Mouse (Mus musculus): ENCODE data around the gene Tigd3. TPM values are rescaled to one million over a fixed set of nuclear protein-coding genes. Genes with fewer than 3 reads are reported as not detected.
A peak's percentile ranks its signal among the peaks of the same experiment; 100 is the strongest.

Gene Tigd3
- polyA plus RNA-seq, 1 experiment = 1.1 TPM

DNA sequence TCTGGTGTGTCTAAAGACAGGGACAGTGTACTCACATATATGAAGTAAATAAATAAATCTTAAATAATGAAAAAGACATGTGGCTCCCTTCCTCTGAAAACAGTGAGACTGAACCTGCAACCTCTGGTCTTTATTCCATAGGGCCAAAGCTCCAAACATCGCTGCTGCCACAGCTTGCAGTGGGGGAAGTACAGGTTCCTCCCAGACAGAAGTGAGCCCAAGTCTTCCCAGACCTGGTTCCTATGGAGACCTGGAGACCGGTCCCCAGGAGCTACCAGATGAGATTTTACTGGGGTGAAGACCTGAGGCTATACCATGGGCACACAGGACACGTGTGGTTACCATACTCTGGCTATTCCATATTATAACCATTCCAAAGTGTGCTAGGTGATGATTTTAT, 43.1 kb downstream of the Tigd3 start:
- DNase-seq (ENCODE audit: low read depth, low spot score) = no peak
- WGBS = 65% methylated on average over 3 of the region's 3 CpGs

DNA sequence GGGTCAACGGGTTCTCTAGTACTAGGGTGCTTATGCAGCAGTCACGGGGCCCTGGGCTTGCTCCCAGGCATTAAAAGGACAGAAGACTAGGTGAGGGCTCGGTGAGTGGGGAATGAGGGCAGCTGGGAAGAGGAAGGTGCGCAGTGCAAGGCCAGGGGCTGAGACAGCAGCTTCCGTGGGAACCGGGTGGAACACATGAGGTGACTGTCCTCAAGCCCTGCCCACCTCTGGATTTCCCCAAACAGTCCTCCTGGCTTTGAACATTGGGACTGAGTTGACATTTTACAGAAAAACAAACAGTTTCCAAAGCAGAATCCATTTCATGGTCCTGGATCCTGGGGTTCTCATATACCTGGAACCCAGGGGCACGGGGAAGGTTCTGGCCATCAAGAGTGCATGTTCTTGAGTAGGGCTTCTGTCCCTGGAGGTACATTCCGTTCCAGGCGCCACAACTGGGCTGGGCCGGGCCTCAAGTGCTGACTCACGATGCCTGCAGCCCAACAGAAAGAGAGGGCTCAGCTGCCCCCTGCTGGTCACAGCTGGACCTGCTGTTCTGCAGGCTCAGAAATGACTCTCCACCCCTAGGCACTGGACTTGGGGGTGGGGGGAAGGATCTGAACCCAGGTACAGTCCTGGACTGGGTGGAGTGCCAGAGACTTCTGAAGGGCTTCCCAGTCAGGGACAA, 44.0 kb downstream of the Tigd3 start:
- no peak for DNase-seq (ENCODE audit: low read depth, low spot score)
- 5% methylated on average over 11 of the region's 11 CpGs for WGBS

DNA sequence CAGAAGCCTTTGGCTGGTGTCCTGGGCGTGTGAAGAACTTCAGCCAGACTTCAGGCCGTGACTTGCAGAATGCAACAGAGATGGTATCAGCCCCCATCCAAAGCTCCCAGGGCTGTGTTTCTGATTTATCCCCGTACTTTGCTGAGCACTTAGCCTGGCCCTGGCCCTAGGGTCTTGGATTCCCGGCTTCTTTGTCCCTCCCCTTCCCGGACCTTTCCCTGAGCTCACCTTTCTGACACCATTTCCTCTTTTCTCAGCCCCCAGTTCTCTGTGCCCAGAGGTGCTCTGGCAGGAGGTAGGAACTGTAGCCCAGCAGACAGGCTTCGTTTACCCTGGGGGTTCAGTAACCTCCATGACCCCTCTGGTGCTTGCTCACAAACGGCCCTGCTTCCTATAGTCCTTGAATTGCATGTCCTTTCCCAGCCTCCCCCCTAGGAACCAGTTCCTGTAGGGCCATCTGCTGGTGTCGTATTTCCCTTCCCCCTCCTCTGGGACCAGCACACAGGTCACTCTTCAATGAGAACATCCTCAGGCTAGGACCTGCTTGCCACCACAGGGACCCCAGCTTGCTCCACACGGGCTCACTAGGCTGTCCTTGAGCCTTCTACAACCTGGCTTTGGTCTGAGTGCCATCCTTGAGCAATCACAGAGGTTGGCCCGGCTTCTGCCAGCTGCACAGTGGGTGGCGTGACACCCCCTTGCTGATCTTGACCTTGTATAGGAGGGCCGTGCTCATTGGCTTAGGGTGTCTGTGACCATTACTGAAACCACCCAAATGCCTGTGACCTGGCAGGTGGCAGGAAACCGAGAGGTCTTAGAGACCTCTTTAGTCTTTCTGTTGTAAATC, 44.9 kb downstream of the Tigd3 start:
- WGBS = 12% methylated on average over 13 of the region's 13 CpGs
- DNase-seq (ENCODE audit: low read depth, low spot score) = no peak

DNA sequence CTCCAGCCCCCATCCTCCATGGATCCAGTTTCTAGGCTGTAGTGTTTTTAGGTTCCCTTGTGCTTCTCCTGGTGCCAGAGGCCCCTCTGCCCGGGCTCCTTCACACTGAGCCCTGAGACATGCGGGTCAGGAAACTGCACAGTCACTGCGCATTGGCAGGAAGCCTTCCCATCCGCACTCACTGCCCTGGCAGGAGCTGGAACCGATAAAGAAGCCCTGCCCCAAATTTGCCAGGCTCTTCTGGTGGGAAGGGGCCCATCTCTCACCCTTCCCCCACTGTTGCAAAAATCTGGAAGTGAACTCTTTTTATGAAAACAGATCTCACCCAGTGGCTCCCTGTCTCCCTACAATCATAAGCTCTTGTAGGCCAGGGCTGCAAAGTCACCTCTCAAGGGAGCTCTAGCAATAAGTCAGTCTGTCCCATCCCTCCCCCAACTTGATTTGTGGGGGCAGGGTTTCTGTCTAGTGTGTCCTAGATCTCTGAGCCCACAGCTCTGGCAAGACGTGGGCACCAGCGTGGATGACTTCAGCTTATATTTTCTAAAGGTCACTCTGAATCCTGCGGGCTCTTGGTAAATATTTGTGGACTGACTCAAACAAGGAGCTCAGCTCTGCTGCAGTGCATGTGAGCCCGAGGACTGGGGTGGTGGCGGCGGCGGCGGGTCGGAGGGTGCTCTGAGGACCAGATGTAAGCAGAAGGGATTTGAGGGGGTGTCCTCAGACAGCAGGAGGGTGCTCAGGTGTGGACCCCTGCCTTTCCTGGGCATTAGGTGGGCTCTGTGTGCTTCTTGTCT, 45.7 kb downstream of the Tigd3 start:
- no peak for DNase-seq (ENCODE audit: low read depth, low spot score)
- 5% methylated on average over 14 of the region's 14 CpGs for WGBS

DNA sequence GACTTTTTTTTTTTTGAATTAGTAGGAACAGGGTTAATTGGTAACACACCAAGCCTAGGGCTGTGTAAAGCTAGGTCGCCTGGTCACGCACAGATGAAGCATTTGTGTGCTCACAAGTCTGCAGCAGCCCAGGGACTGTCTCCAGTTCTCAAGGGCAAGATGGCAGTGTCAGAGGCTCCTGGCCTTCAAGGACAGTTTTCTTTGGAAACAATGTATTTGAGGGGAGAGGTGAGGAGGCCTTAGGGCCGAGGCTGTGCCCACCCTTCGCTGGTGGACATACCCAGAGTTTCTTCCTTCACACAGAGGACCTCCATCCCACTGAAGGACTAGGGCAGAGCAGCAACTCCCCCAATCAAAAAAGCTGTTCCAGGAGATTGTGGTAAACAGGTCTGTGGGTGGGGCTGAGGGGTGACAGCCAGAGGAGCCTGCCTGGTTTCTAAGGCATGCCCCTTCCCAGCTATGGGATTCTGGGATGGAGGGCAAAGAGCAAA, 46.6 kb downstream of the Tigd3 start:
- DNase-seq (ENCODE audit: low read depth, low spot score) = no peak
- 21% methylated on average over 4 of the region's 4 CpGs for WGBS

DNA sequence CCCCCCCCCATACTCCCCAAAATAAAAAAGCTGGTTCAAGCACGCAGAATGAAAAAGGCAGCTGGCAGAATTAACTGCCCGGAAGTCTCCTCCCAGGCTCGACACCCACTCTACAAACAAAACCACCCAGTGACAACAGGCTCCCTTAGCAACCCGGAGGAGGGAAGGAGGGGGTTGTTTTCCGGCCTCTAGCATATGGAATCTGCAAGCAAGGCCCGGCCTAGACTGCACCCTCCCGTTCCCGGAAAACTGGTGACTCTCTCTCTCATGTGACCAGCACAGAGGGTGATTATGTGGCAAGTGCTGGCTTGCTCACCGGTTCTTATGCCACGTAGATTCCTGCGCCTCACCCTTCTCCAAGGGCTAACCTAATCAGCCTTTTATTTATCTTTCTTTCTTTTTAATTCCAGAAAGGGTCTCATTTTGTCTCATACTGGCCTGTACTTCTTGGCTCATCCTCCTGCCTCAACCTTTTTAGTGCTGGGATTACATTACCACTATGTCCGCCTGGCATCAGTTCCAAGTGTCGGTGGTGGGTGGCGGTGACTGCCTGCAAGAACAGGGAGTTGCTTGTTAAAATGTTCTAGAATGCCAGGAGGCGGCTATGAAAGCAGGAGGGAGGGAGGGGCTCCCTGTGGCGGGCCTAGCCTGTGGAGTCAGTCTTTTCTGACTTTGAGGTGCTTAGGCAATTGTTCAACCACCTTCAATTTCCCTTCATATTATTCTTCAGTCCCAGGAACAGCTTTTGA, 47.2 kb downstream of the Tigd3 start:
- WGBS = under 1% methylated on average over 16 of the region's 16 CpGs
- peak; percentile 95 for DNase-seq (ENCODE audit: low read depth, low spot score)

DNA sequence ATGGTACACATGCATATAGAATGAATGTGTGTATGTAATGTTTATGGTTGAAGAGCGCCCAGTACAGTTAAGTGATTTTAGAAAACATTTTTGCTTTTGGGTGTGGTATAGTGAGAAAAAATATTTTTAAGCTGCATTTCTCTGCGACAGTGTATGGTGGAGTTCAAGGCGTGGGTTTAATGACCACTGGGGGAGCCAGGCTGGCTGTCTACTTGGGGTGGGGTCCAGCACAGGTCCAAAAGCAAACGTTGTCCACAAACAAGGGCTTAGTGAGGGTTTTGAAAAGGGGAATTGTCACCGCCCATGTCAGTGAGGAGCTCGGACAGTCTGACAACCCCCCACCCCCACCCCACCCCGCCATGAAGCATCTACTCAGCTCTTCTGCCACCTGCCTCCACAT, 47.8 kb downstream of the Tigd3 start:
- DNase-seq (ENCODE audit: low read depth, low spot score) = no peak
- WGBS = 2% methylated on average over 7 of the region's 7 CpGs

DNA sequence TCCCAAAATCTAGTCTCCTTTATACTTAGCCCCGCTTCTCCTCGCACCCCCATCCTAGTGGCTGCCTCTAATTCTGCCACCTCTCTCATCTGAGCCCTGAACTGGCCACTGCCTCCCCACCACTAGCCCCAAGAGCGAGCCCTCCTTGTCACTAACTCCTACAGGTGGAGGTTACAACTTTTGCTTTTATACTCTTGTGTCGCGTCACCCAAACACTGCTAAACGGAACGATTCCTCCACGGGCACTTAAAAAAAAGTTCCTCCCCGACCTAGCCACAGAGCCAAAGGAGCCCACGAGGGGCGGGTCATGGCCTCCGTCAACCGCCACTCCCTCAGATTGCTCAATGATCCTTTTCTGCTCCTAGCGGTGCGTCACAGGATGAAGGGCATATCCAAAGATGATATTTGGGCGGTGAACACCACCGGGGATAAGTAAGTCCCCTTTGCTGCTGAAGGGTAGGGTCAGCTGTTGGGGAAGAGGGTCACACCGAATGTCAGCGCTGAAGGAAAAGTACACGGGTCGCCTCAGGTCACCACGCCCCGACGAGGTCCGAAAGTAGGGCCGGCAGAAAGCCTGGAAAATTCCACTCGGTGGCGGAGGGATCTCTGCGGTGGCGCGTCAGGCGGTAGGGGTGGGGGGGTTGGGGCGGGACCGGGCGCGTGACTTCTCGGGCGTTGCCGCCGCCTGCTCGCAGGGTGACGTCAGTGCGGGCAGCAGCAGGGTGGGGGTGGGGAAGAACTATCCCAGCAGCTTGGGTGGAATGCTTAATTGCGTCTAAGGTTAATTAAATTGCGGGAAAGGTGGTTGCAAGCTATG, 48.4 kb downstream of the Tigd3 start:
- DNase-seq (ENCODE audit: low read depth, low spot score) = peak; percentile 97
- under 1% methylated on average over 45 of the region's 45 CpGs for whole genome bisulfite sequencing

DNA sequence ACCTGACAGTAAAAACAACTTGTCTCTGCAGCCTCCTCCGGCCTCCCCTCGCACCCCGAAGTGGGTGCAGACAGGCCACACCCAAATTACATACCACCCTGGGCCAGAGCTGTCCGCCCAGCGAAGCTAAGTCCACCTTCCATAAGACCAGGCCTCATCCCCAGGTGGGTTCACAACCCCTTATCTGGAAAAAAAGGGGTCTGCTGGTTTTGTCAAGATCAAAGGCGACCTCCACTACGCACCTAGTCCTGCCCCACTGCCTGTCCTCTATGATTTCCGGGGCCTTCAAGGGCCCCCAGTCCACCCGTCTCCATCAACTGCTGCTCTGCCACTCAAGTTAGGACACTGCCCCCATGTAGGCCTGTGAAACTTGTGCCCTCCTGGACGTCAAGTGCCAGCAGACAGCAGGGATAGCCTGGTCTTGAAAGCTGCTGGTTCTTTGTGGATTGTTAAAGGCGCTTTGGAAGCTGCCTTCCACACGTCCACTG, 49.1 kb downstream of the Tigd3 start:
- WGBS = 11% methylated on average over 12 of the region's 12 CpGs
- no peak for DNase-seq (ENCODE audit: low read depth, low spot score)

DNA sequence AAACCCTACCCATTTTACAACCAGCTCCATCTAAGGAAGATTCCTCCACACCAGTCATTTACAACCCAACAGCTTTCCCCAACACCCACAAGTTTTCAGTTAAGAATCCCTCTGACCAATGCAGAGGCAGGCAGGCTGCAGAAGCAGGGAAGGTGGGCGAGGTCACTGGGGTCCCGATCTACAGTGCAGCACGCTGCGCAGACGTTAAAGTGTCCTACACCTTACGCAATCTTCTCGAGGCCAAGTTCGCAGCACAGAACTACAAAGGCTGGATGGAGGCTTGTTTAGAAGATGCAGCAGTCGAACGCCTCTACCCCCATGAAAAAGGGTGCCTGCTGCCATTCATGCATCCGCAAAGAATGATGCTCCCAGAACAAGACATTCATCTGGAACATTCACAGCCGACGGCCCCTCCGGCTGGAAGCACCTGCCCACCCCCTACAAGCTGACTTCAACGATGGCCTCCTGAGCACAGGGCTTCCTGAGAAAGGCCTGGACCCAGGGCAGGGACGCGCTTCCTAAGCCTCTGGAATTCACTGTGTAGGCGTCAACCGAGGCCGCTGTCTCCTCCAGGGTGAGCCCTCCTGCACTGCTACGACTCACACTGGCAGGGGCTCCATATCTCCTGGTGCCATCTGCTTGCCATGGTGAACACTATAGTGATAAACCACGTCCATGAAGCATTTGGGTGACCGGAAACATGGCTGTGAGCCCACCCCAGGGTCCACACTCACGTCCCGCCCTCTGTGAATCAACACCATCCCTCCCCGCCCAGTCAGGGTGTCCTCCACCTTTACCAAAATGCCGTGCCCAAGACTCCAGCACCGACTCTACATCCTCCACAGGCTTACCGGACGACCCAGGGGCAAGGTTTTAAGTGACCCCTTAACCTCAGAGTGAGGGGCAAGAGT, 49.9 kb downstream of the Tigd3 start:
- WGBS = 11% methylated on average over 30 of the region's 30 CpGs
- no peak for DNase-seq (ENCODE audit: low read depth, low spot score)

DNA sequence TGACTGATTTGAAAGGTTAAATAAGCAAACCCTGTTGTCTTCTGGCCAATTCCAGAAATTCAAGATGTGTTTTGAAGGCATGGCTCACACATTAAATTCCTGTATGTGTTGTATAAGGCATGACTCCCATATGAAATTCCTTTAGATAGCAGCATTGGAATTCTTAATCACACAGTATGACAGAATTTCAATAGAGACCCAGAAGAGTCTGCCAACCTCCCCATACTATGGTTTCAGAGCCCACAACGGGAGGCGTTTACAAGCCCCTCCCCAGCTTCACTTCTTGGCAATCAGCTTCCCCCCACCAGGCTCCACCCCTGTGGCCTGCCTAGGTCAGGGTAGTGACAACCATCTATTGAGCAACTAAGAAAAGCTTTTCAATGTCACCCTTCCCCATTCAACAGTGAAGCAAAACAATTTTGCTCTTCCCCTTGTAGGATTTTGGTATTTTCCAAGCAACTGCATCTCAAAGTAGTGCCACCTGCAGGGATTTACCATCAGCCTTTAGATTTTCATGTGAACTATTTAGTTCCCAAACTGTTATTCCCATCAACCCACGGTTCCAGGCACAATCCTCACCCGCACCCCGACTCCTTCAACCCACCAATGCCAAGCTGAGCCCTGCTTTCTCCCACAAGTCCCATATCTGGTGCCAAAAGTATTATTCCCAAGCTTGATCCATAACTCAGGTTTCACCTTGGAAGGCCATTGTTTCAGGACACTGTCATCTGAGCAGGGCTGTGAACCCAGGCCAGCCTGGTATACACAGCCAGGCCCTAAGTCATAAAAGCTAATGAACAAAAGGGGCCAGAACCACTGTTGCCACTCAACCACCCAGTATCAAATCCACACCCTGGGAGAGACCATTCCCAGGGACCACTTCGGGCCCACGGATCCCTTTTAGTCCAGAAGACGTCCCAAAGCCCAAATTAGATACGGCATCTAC, 50.9 kb downstream of the Tigd3 start:
- no peak for DNase-seq (ENCODE audit: low read depth, low spot score)
- 12% methylated on average over 9 of the region's 9 CpGs for WGBS

DNA sequence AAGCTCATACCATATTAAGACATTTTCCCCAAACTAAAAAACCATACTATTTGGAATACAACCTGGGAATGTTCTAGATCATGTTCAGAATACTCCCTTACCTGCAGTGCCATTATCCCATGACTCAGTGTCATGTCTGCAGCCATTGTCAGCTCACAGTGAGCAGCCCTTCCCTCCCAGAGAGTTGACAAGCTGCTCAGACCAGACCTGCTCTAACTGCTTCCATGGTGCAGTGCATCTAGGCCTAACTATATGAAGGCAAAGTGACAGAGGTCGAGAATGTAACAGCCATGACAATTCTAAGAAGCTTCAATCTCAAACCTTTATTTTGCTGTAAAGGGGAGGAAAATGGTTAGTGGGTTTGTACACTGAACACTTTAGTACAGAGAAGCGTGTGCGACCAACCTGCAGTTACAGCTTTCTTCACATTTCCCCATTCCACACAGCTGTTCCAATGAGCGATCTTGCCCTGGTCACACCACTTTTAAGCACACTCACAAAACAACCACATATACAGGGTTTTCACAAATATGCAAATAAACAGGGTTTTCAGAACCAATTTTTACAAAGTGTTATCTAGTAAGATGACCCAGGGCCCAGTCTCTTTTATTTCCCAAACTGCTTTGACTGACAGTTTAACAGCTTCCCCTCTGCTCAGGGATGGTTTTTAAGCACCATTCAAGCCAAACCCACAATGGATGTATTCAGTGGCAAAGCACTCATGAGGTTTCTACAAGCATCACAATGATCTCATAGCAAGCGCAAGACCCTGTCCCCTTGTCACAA, 51.8 kb downstream of the Tigd3 start:
- no peak for DNase-seq (ENCODE audit: low read depth, low spot score)
- 14% methylated on average over 5 of the region's 5 CpGs for WGBS

DNA sequence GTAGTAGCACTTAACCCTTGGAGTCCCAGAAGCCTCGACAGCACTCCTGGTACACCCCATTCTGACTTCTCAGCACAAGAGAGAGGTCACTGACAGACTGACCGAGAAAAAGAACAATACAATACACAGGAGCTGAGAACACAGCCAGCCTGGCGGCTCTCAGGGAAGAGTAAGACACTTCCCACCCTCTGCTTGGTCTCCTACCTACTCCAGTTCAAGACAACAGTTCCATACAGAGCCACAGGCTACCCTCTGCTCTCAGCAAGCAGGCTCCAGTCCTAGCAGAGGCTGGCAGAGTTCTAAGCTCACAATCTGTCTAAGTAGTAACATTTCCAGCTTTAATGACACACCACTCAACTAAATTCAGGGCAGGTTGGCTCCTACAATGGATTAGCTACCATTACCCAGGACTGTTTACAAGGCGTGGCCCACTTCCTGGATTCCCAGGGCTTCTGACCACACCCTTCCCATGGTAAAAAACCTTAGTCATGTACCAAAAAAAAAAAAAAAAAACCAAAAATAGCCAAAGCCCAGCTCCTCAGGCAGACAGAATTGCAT, 52.5 kb downstream of the Tigd3 start:
- WGBS = 12% methylated on average over 4 of the region's 4 CpGs
- DNase-seq (ENCODE audit: low read depth, low spot score) = no peak

Data from large intestine, adult 2 months (tissue).